Mouse (Mus musculus) thymus, adult 2 months (tissue): ENCODE measurements around the gene Lrrc4.

Experiments used
- CTCF ChIP-seq: fragments of 200-500 bp; IDR thresholded peaks from 2 replicates; pipeline ENCODE4 v1.5.1; 2012; ENCODE audit warnings: mild to moderate bottlenecking, control low read depth, low read length, moderate library complexity, borderline replicate concordance; ENCODE audit not compliant: control insufficient read depth, poor library complexity, insufficient read depth; ENCODE audit errors: extremely low read depth
- POLR2A ChIP-seq: fragments of 200-500 bp; IDR thresholded peaks from 2 replicates; pipeline ENCODE4 v1.6.1; 2012; ENCODE audit warnings: mild to moderate bottlenecking, low read length, control low read depth, moderate library complexity; ENCODE audit not compliant: control insufficient read depth, poor library complexity, insufficient read depth; ENCODE audit errors: extremely low read depth

DNA sequence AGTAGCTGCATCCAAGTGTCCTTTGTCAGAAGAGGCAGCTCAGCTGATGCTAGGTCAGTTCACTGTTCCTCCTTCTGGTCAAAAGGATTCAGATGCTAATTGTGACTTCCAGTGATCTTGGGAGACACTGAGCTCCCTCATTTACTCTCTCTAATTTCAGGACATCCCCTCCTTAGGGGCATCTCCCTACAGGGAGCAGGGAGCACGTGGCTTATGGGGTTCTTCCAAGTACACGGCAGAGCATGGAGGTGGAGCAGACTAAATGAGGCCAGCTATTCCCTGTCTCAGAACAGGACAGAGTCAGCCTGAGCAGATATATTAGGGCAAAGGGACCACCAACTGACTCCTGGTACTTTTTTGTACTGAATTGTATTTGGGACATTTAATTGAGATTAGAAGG lies 28.9 kb upstream of the Lrrc4 start:
- TF ChIP-seq CTCF (no peak), POLR2A (no peak)
